Mouse (Mus musculus): ENCODE data around the gene Ccnb1ip1. TPM values are rescaled to one million over a fixed set of nuclear protein-coding genes. Genes with fewer than 3 reads are reported as not detected.

The Ccnb1ip1 gene
- polyA plus RNA-seq, 1 experiment = not detected

GRCm38 (mm10) chr14:50799502-50800259, 7.9 kb downstream of the Ccnb1ip1 start:
- TF ChIP-seq POLR2A (IDR thresholded peaks at IDR 0.05; ENCODE audit: low read depth, low read length) (no peak), CTCF (IDR thresholded peaks at IDR 0.05; ENCODE audit: extremely low read depth, insufficient read length, insufficient replicate concordance, low read depth, low read length) (peak; percentile 37; the same call in 1 of the 2 replicates)
- Histone ChIP-seq H3K27ac (ENCODE audit: insufficient read depth, low read depth, low read length) (no peak overlapping the region), H3K4me3 (ENCODE audit: low read depth, low read length) (no peak overlapping the region), H3K27me3 (ENCODE audit: control insufficient read depth, insufficient read depth, low read length) (no peaks in the 10 kb centered on the region), H3K4me1 (ENCODE audit: control insufficient read depth, insufficient read depth, insufficient read length, low read length) (no peaks in the 10 kb centered on the region), H3K36me3 (ENCODE audit: control insufficient read depth, insufficient read depth, low read length) (no peaks in the 10 kb centered on the region)
- WGBS = 10% methylated on average over 3 of the region's 3 CpGs

- WGBS = 59% methylated on average over 2 of the region's 2 CpGs
- H3K4me3 ChIP-seq (ENCODE audit: low read depth, low read length) = no peak overlapping the region
- TF ChIP-seq CTCF (IDR thresholded peaks at IDR 0.05; ENCODE audit: extremely low read depth, insufficient read length, insufficient replicate concordance, low read depth, low read length) = no peak
- TF ChIP-seq POLR2A (IDR thresholded peaks at IDR 0.05; ENCODE audit: low read depth, low read length) = no peak
- H3K4me1 ChIP-seq (ENCODE audit: control insufficient read depth, insufficient read depth, insufficient read length, low read length) = no peaks in the 10 kb centered on the region
- H3K27ac ChIP-seq (ENCODE audit: insufficient read depth, low read depth, low read length) = no peak overlapping the region
- H3K36me3 ChIP-seq (ENCODE audit: control insufficient read depth, insufficient read depth, low read length) = no peaks in the 10 kb centered on the region
- H3K27me3 ChIP-seq (ENCODE audit: control insufficient read depth, insufficient read depth, low read length) = no peaks in the 10 kb centered on the region
These were observed 9.0 kb downstream of the Ccnb1ip1 start for GRCm38 (mm10) chr14:50798512-50798911.

DNA sequence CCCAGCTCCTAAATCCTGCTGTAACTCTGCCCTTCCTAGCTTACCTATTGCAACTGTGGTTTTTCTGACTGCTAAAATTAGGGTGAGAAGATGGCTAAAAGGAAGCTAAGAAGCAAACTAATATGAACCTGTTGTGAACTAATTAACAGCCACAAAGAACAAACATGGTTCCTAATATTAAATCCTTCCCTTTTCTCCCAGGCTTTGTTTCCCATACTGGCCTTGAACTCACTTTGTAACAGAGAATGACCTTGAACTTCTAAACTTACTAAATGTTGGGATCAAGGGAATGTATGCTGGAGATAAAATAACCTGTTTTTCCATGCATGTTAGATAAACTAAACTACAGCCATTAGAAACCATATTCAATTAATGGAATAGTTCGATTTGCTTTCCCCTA, 11.1 kb downstream of the Ccnb1ip1 start:
- Histone ChIP-seq H3K27me3 (ENCODE audit: control insufficient read depth, insufficient read depth, low read length) (no peaks in the 10 kb centered on the region), H3K4me3 (ENCODE audit: low read depth, low read length) (no peak overlapping the region), H3K27ac (ENCODE audit: insufficient read depth, low read depth, low read length) (no peak overlapping the region), H3K36me3 (ENCODE audit: control insufficient read depth, insufficient read depth, low read length) (no peaks in the 10 kb centered on the region), H3K4me1 (ENCODE audit: control insufficient read depth, insufficient read depth, insufficient read length, low read length) (no peaks in the 10 kb centered on the region)
- 79% methylated on average over 1 of the region's 1 CpGs for WGBS
- TF ChIP-seq POLR2A (IDR thresholded peaks at IDR 0.05; ENCODE audit: low read depth, low read length) = no peak
- TF ChIP-seq CTCF (IDR thresholded peaks at IDR 0.05; ENCODE audit: extremely low read depth, insufficient read length, insufficient replicate concordance, low read depth, low read length) = no peak

- WGBS = 88% methylated on average over 4 of the region's 4 CpGs
These were observed 11.6 kb downstream of the Ccnb1ip1 start for GRCm38 (mm10) chr14:50795965-50796364.

GRCm38 (mm10) chr14:50795261-50795935, 12.1 kb downstream of the Ccnb1ip1 start:
- no peaks in the 10 kb centered on the region for H3K27me3 ChIP-seq (ENCODE audit: control insufficient read depth, insufficient read depth, low read length)
- H3K4me1 ChIP-seq (ENCODE audit: control insufficient read depth, insufficient read depth, insufficient read length, low read length) = no peaks in the 10 kb centered on the region
- H3K4me3 ChIP-seq (ENCODE audit: low read depth, low read length) = no peak overlapping the region
- 94% methylated on average over 24 of the region's 24 CpGs for WGBS
- TF ChIP-seq CTCF (IDR thresholded peaks at IDR 0.05; ENCODE audit: extremely low read depth, insufficient read length, insufficient replicate concordance, low read depth, low read length) = no peak
- TF ChIP-seq POLR2A (IDR thresholded peaks at IDR 0.05; ENCODE audit: low read depth, low read length) = no peak
- H3K36me3 ChIP-seq (ENCODE audit: control insufficient read depth, insufficient read depth, low read length) = no peaks in the 10 kb centered on the region
- no peak overlapping the region for H3K27ac ChIP-seq (ENCODE audit: insufficient read depth, low read depth, low read length)

More at GRCm38 (mm10) chr14:50795965-50796364, 11.6 kb downstream of the Ccnb1ip1 start:
- Histone ChIP-seq H3K27ac (ENCODE audit: insufficient read depth, low read depth, low read length) (no peak overlapping the region), H3K27me3 (ENCODE audit: control insufficient read depth, insufficient read depth, low read length) (no peaks in the 10 kb centered on the region), H3K4me1 (ENCODE audit: control insufficient read depth, insufficient read depth, insufficient read length, low read length) (no peaks in the 10 kb centered on the region), H3K4me3 (ENCODE audit: low read depth, low read length) (no peak overlapping the region), H3K36me3 (ENCODE audit: control insufficient read depth, insufficient read depth, low read length) (no peaks in the 10 kb centered on the region)
- TF ChIP-seq CTCF (IDR thresholded peaks at IDR 0.05; ENCODE audit: extremely low read depth, insufficient read length, insufficient replicate concordance, low read depth, low read length) = no peak
- TF ChIP-seq POLR2A (IDR thresholded peaks at IDR 0.05; ENCODE audit: low read depth, low read length) = no peak

- H3K27ac ChIP-seq (ENCODE audit: insufficient read depth, low read depth, low read length) = no peak overlapping the region
- H3K4me3 ChIP-seq (ENCODE audit: low read depth, low read length) = no peak overlapping the region
- no peaks in the 10 kb centered on the region for H3K27me3 ChIP-seq (ENCODE audit: control insufficient read depth, insufficient read depth, low read length)
- TF ChIP-seq POLR2A (IDR thresholded peaks at IDR 0.05; ENCODE audit: low read depth, low read length) (no peak), CTCF (IDR thresholded peaks at IDR 0.05; ENCODE audit: extremely low read depth, insufficient read length, insufficient replicate concordance, low read depth, low read length) (no peak)
- no peaks in the 10 kb centered on the region for H3K36me3 ChIP-seq (ENCODE audit: control insufficient read depth, insufficient read depth, low read length)
- 6% methylated on average over 2 of the region's 2 CpGs for WGBS
- 0 out of 2 replicates have a peak, but pooled peaks cover 2% of the 10 kb centered on the region for H3K4me1 ChIP-seq (ENCODE audit: control insufficient read depth, insufficient read depth, insufficient read length, low read length)
These were observed 19.4 kb downstream of the Ccnb1ip1 start for GRCm38 (mm10) chr14:50788157-50788556.

DNA sequence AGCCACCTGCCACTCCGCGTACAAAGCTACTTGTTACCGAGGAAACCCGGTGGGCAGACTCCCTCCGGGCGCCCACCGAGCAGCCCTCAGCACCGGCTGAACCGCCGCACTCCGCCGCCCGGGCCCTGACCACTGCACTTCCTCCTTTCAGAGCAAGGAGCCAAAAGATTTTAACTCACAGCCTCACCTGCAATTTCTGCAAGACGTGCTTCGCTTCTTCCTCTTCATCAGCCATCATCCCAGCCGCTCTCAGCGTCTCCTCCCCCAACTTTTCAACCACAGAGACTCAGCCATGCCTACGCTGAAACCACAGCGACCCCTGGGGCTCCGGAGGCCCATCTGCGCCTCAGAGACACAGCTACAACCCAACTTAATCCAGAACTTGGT, 22.3 kb downstream of the Ccnb1ip1 start, which contains the start of gene Ttc5:
TSS of gene Ttc5 (minus strand) at position 269 of the 387 bp plus-strand sequence.
- Histone ChIP-seq H3K4me3 (ENCODE audit: low read depth, low read length) (peak within 1 kb of the TSS; percentile 80), H3K36me3 (ENCODE audit: control insufficient read depth, insufficient read depth, low read length) (peaks cover 3% of the 10 kb centered on the region; the same call in 1 of the 2 replicates), H3K27ac (ENCODE audit: insufficient read depth, low read depth, low read length) (peak within 1 kb of the TSS; percentile 19; the same call in 1 of the 2 replicates), H3K4me1 (ENCODE audit: control insufficient read depth, insufficient read depth, insufficient read length, low read length) (0 out of 2 replicates have a peak, but pooled peaks cover 2% of the 10 kb centered on the region), H3K27me3 (ENCODE audit: control insufficient read depth, insufficient read depth, low read length) (no peaks in the 10 kb centered on the region)
- TF ChIP-seq POLR2A (IDR thresholded peaks at IDR 0.05; ENCODE audit: low read depth, low read length) (peak; percentile 52; the same call in 1 of the 2 replicates), CTCF (IDR thresholded peaks at IDR 0.05; ENCODE audit: extremely low read depth, insufficient read length, insufficient replicate concordance, low read depth, low read length) (peak; percentile 98)
- WGBS = under 1% methylated on average over 21 of the region's 21 CpGs
